Mouse (Mus musculus) myocyte (in vitro differentiated cells): ENCODE results near the gene Cyth3. TPM values are rescaled to one million over a fixed set of nuclear protein-coding genes. Genes with fewer than 3 reads are reported as not detected.
A peak's percentile ranks its signal among the peaks of the same experiment; 100 is the strongest.

Experiments
- H3K27me3 ChIP-seq: one replicate; pipeline ENCODE4 v1.6.1; 2011; ENCODE audit not compliant: control insufficient read depth, insufficient read depth, insufficient read length
- H3K36me3 ChIP-seq: one replicate; pipeline ENCODE4 v1.6.1; 2011; ENCODE audit not compliant: control insufficient read depth, insufficient read depth
- H3K4me2 ChIP-seq: one replicate; pipeline ENCODE4 v1.6.1; 2011; ENCODE audit warnings: low read depth, control low read depth
- H3K4me3 ChIP-seq: one replicate; pipeline ENCODE4 v1.5.1; 2011; ENCODE audit warnings: mild to moderate bottlenecking, control low read depth, moderate library complexity
- H3K79me2 ChIP-seq: one replicate; pipeline ENCODE4 v1.6.1; 2011; ENCODE audit not compliant: control insufficient read depth, insufficient read depth
- H3ac ChIP-seq: one replicate; pipeline ENCODE4 v1.6.1; 2011; ENCODE audit not compliant: control insufficient read depth, insufficient read length
- CEBPB ChIP-seq: IDR thresholded peaks from 2 replicates; pipeline ENCODE4 v1.6.1; 2011; ENCODE audit warnings: mild to moderate bottlenecking, moderate library complexity; ENCODE audit not compliant: poor library complexity, insufficient read depth, severe bottlenecking
- E2F4 ChIP-seq: IDR thresholded peaks from one replicate; pipeline ENCODE4 v1.6.1; 2011; ENCODE audit warnings: mild to moderate bottlenecking, control low read depth, moderate library complexity; ENCODE audit not compliant: insufficient read depth
- MAX ChIP-seq: IDR thresholded peaks from one replicate; pipeline ENCODE4 v1.6.1; 2011; ENCODE audit warnings: low read depth, mild to moderate bottlenecking, control low read depth
- MYOD1 ChIP-seq, 3 experiments: IDR thresholded peaks; one replicate each; pipeline ENCODE4 v1.6.1; 2011; ENCODE audit warnings: control low read depth in 2 of 3, low read depth in 2 of 3, mild to moderate bottlenecking in 2 of 3, moderate library complexity in 1 of 3; ENCODE audit not compliant: insufficient read length in 2 of 3, control insufficient read depth in 1 of 3
- MYOG ChIP-seq, 3 experiments: IDR thresholded peaks; one replicate each; pipeline ENCODE4 v1.6.1; 2011; ENCODE audit warnings: control low read depth in 2 of 3, low read depth in 2 of 3, mild to moderate bottlenecking in 2 of 3; ENCODE audit not compliant: insufficient read length in 2 of 3, control insufficient read depth in 1 of 3, insufficient read depth in 1 of 3
- POLR2A ChIP-seq: IDR thresholded peaks from one replicate; pipeline ENCODE4 v1.6.1; 2011; ENCODE audit warnings: low read depth, mild to moderate bottlenecking, control low read depth, moderate library complexity; ENCODE audit not compliant: insufficient read length
- POLR2AphosphoS2 ChIP-seq: IDR thresholded peaks from one replicate; pipeline ENCODE4 v1.6.1; 2011; ENCODE audit warnings: low read depth, control low read depth; ENCODE audit not compliant: insufficient read length
- REST ChIP-seq: IDR thresholded peaks from one replicate; pipeline ENCODE4 v1.6.1; 2011; ENCODE audit warnings: mild to moderate bottlenecking, control low read depth, moderate library complexity; ENCODE audit not compliant: insufficient read depth, insufficient read length
- SRF ChIP-seq: IDR thresholded peaks from one replicate; pipeline ENCODE4 v1.6.1; 2011; ENCODE audit warnings: low read depth; ENCODE audit not compliant: control insufficient read depth, insufficient read length
- TCF12 ChIP-seq: IDR thresholded peaks from one replicate; pipeline ENCODE4 v1.6.1; 2011; ENCODE audit warnings: mild to moderate bottlenecking, control low read depth; ENCODE audit not compliant: poor library complexity, insufficient read depth, severe bottlenecking
- TCF3 ChIP-seq: IDR thresholded peaks from one replicate; pipeline ENCODE4 v1.6.1; 2011; ENCODE audit warnings: low read depth, control low read depth; ENCODE audit not compliant: insufficient read length
- USF1 ChIP-seq: IDR thresholded peaks from one replicate; pipeline ENCODE4 v1.6.1; 2011; ENCODE audit warnings: low read depth, mild to moderate bottlenecking, control low read depth, moderate library complexity
- polyA plus RNA-seq: library from polyadenylated mRNA; unstranded; fragments of >200 nt; fragmentation: generic; extraction: Trizol; gene quantifications from one replicate; pipeline ENCODE4 v1.2.1, GENCODE M21; 2012; ENCODE audit warnings: missing spikeins

Cyth3 gene
- polyA plus RNA-seq, 1 experiment, result 18.5 TPM

DNA sequence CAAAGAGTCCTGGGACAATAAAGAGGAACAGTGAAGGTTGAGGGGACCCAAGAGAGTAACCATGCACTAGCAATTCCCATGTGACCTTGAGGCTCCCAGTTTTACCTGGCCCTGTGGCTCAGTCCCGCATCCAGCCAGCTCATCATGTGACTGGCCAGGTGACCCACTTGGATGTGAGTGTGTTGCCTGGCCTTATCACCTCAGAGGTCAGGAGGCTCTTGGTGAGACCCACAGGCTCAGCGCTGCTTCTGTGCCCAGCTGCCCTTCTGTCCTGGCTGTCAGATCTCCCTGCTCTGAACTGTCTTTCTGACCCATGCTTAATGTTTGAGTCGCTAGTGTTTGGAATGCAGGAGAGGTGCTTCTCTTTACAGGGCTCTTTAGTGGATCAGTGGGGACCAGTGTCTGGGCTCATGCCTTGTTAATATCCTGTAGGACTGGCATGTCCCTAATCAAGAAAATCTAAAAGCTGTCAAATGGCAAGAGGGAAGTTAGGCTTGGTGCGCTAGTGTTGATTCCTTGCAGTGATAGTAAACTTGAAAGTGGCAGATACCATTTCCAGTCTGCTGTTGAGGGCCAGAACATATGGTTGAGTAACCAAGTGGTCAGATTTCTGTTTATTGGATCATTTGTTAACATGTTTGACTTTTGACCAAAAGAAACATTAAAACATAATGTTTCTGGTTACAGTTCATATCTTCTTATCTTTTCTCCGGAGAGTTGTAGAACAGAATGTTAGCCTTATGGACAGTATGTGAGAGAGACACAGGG is 54.2 kb downstream of the Cyth3 start:
- Histone ChIP-seq H3K79me2 (peaks cover 98% of the 10 kb centered on the region), H3ac (no peak overlapping the region), H3K4me2 (peak overlapping the region; percentile 8), H3K36me3 (no peaks in the 10 kb centered on the region), H3K27me3 (no peaks in the 10 kb centered on the region), H3K4me3 (no peak overlapping the region)
- TF ChIP-seq MYOG (IDR thresholded peaks at IDR 0.05; ENCODE audit: control insufficient read depth in 1 of 3, insufficient read depth in 1 of 3, insufficient read length in 2 of 3, low read depth in 2 of 3) (no peak), SRF (no peak), CEBPB (0 out of 2 replicates have a peak, but pooled peaks have one; percentile 21), TCF12 (no peak), TCF3 (no peak)

DNA sequence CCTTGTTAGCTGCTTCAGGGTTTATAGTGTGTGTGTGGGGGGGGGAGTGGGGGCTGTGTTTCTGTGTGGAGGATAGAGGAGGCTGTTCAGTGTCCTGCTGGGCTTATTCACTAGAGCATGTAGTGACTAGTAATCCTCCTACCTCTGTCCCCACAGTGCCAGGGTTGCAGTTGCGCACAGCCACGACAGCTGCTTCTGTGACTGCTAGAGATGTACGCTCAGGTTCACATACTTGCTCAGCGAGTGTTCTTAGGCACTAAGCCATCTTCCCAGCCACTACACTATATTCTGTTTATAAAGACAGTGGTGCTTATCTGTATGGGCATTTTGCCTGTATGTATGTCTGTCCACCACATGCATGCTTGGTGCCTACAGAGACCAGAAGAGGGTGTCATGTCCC is 55.1 kb downstream of the Cyth3 start:
- Histone ChIP-seq H3ac (no peak overlapping the region), H3K4me2 (peak overlapping the region; percentile 24), H3K79me2 (peaks cover 98% of the 10 kb centered on the region), H3K36me3 (no peaks in the 10 kb centered on the region), H3K27me3 (no peaks in the 10 kb centered on the region), H3K4me3 (no peak overlapping the region)
- TF ChIP-seq MYOD1 (IDR thresholded peaks at IDR 0.05; ENCODE audit: control insufficient read depth in 1 of 3, insufficient read length in 2 of 3, low read depth in 2 of 3) (peak; percentile 2 to 94 (median 88)), CEBPB (no peak), MYOG (IDR thresholded peaks at IDR 0.05; ENCODE audit: control insufficient read depth in 1 of 3, insufficient read depth in 1 of 3, insufficient read length in 2 of 3, low read depth in 2 of 3) (peak in 2 of 3 experiments; percentile 79 to 84), SRF (no peak), POLR2AphosphoS2 (no peak), MAX (no peak), POLR2A (no peak), E2F4 (no peak), TCF12 (no peak), TCF3 (no peak), REST (no peak), USF1 (no peak)

DNA sequence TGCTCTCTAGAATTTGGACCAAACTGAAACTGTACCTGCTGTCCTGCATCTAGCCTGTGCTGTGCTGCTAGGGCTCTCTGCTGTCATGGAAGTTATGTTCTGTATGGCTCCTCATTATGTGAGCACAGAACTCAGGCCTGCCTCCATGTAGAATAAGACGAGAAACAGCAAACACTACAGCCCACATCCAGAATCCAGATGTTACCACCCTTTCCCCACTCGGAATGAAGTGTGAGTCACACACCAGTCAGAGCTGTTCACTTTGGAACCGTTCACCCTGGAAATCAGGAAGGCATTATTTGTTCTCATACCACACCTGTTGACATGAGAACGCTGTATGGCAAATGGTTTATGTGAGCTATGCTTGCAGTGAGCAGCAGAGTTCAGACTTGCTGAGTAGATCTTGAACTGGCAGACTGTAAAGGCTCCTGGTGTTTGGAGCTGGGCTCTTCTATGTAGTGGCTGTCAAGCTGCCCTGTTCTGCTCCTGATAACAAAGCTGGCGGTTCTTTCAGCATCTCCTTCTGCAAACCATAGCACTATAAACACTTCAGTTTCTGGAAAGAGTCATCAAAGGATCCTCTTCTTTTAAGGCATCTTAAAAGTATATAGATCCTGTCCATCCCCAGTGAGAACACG is 56.5 kb downstream of the Cyth3 start:
- TF ChIP-seq MAX, result no peak
- no peak for TF ChIP-seq MYOG (IDR thresholded peaks at IDR 0.05; ENCODE audit: control insufficient read depth in 1 of 3, insufficient read depth in 1 of 3, insufficient read length in 2 of 3, low read depth in 2 of 3)
- no peak overlapping the region for H3ac ChIP-seq
- no peaks in the 10 kb centered on the region for H3K36me3 ChIP-seq
- H3K4me3 ChIP-seq, result no peak overlapping the region
- H3K27me3 ChIP-seq, result no peaks in the 10 kb centered on the region
- H3K79me2 ChIP-seq, result peaks cover 96% of the 10 kb centered on the region
- peak overlapping the region; percentile 33 for H3K4me2 ChIP-seq

DNA sequence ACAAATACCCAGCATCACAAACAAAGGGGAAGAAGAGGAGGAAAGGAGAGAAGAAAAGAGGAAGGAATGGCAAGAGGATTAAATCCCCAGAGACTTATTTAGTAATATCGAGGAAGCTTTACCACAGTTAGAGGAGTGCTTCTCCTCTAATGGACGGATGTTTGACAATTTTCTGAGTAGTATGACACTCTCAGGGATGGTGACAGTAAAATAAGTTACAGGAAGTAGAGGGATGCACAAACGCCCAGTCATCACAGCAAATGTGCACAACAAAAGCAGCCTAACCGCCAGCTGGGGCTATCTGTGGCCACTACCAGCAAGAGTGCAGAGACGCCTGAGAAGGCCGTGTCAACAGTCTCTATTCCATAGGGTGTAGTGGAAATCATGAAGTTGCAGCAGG is 57.4 kb downstream of the Cyth3 start:
- H3K4me2 ChIP-seq, result no peak overlapping the region
- TF ChIP-seq E2F4 (no peak), MYOD1 (IDR thresholded peaks at IDR 0.05; ENCODE audit: control insufficient read depth in 1 of 3, insufficient read length in 2 of 3, low read depth in 2 of 3) (no peak), MAX (no peak), SRF (no peak), POLR2AphosphoS2 (no peak), REST (no peak), CEBPB (no peak), TCF3 (no peak), MYOG (IDR thresholded peaks at IDR 0.05; ENCODE audit: control insufficient read depth in 1 of 3, insufficient read depth in 1 of 3, insufficient read length in 2 of 3, low read depth in 2 of 3) (no peak), TCF12 (no peak), USF1 (no peak), POLR2A (no peak)
- H3K4me3 ChIP-seq, result no peak overlapping the region
- no peaks in the 10 kb centered on the region for H3K36me3 ChIP-seq
- H3ac ChIP-seq, result no peak overlapping the region
- peaks cover 91% of the 10 kb centered on the region for H3K79me2 ChIP-seq
- no peaks in the 10 kb centered on the region for H3K27me3 ChIP-seq

DNA sequence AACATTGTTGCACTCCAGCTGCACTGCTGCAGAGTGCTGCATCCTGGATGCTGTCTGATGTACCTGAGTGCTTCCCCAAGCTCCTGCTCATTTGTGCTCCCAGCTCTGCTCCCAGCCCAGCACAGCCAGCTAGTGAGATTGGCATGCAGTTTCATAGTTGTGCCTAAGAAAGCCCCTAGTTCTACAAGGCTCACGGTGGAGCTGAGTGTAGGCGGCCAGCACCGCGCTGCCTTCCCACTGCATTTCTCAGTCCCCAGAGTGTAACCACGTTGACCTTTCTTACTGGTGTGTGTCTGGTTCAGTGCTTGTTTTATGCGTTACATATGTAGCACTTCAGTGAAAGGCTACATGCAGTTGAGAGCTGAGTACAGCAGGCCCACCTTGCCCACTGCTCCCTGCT is 61.4 kb downstream of the Cyth3 start:
- TF ChIP-seq USF1 (no peak), TCF3 (no peak), CEBPB (no peak), REST (no peak)

More for the DNA sequence above, 61.4 kb downstream of the Cyth3 start:
- Histone ChIP-seq H3ac (no peak overlapping the region), H3K36me3 (peaks cover 12% of the 10 kb centered on the region), H3K4me2 (no peak overlapping the region), H3K79me2 (peaks cover 58% of the 10 kb centered on the region), H3K27me3 (no peaks in the 10 kb centered on the region), H3K4me3 (no peak overlapping the region)
